Mouse (Mus musculus): ENCODE results near the gene Ktn1. TPM values are rescaled to one million over a fixed set of nuclear protein-coding genes. Genes with fewer than 3 reads are reported as not detected.

The Ktn1 gene
- total RNA-seq (2021): 10 to 100 TPM; 53.1 to 83.3 TPM
- long read RNA-seq, experiment 1, partial matches to known transcripts: 15 of 37 reads
- long read RNA-seq, experiment 1, other reads (novel, unspliced or antisense): 22 of 37 reads
- long read RNA-seq, experiment 2, partial matches to known transcripts: 1 of 40 reads
- long read RNA-seq, experiment 2, other reads (novel, unspliced or antisense): 39 of 40 reads

DNA sequence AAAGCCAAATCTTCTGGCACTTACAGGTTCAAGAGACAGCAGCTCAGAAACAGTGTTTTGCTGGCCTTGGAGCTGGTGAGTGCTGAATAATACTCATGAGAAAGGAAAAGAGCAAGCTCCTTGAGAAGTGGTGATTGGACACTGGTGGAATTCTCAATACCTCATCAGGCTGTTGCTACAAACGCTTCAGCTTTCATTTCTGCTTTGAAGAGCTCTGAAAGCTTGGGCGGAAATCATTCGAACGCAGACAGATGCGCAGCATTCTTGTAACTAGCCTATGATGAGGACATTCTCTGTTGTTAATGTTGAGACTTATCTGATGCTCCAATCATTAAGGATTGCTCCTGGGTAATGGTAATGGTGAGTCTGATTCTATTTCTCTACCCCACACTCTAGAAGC, at the start of gene Ktn1:
Gene Ktn1, plus strand, starts transcription at position 231 of the 400 bp plus-strand sequence.
- DNase-seq: no peak

DNA sequence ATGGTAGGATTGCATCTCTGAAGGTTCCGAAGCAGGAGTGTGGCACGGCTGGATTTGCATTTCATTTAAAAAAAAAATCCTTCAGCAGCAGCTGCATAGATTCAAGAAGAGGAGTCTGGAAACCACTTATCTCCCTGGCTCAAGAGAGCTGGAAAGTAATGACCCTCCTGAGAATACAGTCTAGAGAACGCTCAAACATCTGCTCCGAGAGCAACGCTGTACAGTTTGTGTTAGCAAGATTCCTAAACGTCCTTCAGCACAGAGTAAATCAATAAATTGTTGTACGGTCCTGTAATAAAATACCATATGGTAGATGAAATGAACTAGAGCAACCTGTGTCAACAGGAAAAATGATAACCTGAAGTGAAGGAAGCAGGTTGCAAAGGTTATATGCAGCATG, 35.0 kb upstream of the Ktn1 start:
- DNase-seq: no peak

DNA sequence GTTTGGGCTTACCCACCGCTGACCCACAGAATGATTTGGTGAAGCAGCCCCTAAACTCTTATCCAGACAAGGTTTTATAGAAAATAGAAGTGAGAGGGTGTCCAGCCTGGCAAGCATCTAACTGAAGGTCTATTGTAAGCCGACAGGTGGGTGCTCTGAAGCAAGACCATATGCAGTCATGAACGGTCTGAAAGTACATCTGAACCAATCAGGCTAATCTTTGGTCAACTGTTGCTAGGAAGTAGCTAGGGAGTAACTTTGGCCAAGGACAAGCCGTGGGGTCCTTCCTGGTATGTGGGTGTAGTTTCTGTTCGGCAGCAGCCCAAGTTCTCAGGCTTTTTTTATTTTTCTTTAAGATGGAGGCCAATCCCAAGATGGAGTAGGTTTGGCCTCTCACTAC, 29.4 kb upstream of the Ktn1 start:
- DNase-seq: no peak

DNA sequence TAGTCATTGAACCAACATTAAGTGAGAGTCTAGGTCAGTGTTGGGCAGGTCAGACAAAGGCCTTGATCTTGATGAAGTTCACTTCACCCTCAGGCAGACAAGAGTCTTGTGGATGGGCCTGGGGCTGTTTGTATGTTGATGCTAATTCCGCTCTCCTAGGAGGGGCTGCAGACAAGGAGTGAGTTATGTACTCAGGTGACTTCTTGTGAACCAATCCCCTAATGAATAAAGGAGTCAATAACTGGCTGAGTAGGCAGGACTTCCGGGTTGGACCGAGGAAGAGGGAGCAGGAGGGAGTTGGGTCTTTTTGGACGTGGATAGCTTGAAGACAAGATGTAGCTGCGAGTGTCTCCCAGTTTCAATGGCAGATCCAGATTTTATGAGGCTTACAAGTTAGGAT, 26.3 kb upstream of the Ktn1 start:
- DNase-seq: no peak

DNA sequence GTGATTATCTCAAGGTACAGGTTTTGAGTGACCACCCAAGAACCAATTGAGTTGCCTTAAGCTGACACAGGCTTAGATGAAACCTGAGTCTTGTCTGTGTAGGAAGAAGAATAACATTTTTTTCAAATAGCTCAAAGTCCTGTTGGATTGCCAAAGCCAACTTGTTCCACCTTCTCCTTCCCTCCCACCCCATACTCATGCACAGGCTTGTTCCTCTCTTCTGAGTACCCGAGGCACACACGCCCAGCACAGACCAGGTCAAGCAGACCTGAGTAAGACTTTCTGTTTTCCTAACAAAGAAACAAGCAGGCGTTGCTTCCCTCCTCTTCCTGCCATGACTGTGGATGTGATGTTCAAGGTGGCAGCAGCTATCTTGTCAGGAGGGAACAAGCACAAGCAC, 23.4 kb upstream of the Ktn1 start:
- no peak for DNase-seq

DNA sequence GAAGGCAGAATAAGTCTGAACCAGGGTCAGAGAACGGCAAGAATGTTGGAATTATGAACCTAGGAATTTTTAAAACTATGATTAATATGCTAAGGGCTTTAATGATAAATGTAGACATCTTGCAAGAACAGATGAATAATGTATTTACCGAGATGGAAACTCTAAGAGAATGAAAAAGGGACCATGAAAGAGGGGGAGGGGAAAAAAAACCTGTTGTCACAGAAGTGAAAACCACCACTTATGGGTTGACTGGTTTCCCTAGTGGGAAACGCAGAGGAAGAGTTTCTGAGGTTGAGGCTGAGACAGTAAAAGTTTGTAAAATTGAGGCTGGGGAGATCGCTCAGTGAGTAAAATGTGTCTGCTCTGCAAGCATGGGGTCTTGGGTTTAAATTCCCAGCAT, 22.1 kb upstream of the Ktn1 start:
- DNase-seq: no peak

DNA sequence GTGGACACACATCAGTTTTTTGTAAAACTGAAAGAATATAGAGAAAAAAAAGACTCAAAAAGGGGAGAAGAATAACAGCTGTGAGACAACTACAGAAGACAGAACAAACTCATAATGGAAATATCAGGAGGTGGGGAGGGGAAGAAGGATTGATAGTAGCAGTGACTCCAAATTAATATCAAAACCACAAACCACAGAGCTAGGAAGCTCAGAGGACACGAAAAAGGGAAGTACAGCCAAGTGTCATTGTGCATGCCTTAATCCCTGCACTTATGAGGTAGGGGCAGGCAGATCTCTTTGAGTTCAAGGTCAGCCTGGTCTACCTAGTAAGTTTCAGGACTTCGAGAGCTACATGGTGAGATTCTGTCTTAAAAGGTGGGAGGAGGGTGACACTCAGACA, 21.4 kb upstream of the Ktn1 start:
- no peak for DNase-seq

DNA sequence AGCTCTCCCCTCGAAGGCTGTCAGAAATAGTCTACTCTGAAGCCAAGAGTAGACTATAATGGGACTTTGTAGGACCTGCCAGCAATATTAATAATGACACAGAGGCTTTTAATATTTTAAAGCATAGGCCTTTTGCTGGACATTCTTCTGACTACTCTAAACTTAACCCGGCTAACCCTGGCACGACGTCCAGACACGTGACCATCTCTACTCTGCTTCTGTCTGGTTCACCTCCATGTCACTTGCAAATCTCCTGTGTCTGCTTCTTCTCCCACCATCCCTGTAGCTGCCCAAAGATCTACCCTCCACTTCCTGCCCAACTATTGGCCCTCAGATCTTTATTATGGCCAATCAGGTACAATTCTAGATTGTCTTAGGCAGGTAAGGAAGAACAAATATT, 20.9 kb upstream of the Ktn1 start:
- no peak for DNase-seq

DNA sequence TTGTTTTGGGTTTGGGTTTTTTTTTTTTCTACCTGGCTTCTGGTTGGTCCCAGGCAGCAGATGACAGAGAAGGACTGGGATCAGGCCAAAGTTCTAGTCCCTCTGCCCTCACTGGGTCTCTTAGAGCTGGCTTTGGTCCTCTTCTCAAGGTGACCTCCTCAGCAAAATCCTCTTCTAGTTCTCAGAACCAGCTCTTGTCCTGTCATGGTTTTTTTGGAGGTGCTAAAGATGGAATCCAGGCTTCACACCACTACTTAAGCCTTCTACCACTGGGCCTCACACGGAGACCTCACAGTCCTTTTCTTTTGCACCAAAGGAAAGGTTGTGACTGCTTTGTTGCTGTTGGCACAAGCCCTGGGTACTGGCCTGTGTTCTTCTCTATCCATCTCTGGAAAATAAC, 15.8 kb upstream of the Ktn1 start:
- DNase-seq: no peak

DNA sequence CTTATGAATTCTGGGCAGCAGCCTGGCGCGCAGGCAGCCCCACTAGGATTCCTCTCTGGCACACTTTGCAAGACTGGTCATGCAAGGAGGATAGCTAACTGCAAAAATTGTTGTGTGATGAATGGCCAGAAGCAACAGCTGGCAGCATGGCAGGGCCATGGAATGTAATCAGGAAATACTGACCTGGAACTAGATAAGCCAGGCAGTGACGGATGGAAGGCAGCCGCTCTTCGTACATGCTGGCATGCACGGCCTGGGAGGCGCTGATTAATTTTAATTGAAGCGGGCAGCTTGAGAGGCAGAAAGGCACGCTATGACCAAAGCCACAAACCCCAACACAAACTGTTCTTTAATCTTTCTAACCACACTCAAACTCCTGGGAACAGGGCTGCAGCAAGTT, 13.8 kb upstream of the Ktn1 start:
- DNase-seq: peak; percentile 41

DNA sequence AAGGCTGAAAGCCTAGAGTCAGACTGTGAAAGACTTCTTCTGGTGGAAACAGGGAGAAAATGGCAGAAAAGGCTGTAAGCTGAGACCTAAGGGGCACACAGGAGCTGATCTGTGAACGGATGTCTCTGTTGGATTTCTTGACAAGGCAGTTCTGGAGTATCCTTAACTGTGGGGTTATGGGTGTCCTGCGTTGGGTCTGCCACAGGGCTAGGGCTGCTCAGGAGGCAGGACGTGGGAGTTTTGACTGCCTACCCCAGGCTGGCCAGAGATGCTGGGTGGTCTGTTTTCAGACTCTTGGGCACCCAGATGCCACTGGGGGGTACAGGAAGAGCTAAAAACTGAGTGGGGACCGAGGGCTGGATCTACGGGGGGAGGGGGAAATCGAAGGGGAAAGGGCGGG, 13.4 kb upstream of the Ktn1 start:
- DNase-seq: no peak

DNA sequence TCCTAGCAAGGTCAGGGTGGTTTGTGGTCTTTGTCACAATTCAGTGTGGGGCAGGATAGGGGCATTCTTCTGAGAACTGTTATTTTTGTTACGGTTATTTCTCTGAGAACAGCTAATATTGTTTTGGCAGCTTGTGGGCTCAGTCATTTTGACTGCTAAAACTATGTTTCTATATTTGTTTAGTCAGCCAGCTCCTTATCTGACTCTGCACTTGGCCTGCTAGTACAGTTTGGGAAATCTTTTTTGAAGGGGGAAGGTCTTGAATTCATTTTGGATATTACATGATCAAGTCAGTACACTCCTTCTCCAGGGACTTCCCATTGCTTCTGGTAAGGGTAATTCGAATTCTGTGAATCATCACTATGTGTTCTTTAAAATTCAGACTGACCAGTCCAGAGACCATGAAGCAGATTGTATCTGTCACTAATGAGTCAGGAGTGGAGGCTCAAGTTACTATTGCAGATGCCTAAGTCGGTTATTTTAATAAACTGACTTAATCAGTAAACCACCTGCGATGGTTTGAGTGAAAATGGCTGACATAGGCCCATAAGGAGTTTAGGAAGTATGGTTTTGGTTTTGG, 9.8 kb upstream of the Ktn1 start:
- no peak for DNase-seq

DNA sequence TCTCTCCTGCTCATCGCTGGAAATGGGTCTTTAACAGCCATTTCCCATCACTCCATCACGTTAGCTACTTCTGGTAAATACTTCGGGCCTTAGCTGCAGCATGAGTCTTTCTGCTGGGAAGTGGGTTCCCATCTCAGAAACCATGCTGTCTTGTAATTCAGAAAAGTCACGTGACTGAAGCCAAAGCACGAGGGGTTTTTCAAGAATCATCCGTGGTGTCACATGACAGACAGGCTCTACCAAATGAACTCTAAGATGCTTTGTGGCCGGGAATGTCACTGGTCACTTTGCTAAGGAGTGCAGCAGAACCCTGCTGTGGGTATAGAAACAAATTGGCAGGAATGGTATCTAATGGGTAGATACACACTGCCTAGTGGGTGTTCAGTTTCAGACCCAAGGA, 2.6 kb upstream of the Ktn1 start:
- no peak for DNase-seq

DNA sequence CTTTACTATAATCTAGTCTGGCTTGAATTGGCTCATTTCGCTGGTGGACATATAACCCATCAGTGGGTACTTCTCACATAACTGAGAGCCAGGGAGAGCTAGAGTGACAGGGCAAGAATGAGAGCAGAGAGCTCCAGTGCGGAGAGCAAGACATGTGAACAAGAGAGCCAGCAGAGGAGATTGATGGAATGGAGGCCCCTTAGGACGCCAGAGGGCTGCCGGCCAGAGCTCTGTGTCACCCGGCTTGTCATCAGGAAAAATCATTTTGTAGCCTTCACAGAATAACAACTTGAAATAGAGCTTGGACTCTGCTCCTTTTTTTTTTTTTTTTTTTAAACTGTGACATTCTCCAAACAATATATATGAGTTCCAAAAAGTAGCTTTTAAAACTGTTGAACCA, 2.0 kb upstream of the Ktn1 start:
- peak; percentile 36 for DNase-seq

DNA sequence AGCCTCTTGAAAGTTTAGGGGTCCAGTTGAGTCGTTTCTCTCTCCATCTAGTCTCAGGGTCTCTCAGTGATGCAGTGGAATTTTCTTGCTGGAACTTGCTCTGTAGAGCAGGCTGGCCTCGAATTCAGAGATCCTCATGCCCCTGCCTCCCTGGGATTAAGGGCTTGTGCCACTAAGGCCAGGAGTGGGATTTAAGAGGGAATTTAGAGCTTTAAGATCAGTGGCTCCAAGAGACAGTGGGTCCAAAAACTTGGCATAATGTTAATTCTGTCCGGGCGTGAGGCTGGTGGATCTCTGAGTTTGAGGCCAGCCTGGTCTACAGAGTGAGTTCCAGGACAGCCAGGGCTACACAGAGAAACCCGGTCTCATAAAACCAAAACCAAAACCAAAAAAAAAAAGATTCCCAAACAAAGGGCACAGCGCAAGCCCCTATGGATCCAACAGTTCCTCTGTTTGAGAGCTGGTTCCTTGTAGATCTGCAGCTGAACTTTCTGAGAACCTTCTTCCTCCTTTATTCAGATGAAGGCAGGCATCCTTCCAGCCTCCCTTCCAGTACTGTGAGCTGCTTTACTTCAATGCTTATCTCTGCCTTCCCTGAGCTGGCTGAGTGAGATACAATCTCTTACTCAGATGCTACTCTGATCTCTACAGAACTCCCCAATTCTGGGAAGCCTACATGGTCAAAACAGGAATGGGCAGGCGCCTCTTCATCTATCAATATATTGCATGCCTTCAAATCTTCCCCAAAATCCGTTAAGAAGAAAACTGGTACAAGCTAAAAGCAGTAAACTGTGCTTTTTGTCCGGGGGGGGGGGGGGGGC, 1.3 kb upstream of the Ktn1 start:
- no peak for DNase-seq

DNA sequence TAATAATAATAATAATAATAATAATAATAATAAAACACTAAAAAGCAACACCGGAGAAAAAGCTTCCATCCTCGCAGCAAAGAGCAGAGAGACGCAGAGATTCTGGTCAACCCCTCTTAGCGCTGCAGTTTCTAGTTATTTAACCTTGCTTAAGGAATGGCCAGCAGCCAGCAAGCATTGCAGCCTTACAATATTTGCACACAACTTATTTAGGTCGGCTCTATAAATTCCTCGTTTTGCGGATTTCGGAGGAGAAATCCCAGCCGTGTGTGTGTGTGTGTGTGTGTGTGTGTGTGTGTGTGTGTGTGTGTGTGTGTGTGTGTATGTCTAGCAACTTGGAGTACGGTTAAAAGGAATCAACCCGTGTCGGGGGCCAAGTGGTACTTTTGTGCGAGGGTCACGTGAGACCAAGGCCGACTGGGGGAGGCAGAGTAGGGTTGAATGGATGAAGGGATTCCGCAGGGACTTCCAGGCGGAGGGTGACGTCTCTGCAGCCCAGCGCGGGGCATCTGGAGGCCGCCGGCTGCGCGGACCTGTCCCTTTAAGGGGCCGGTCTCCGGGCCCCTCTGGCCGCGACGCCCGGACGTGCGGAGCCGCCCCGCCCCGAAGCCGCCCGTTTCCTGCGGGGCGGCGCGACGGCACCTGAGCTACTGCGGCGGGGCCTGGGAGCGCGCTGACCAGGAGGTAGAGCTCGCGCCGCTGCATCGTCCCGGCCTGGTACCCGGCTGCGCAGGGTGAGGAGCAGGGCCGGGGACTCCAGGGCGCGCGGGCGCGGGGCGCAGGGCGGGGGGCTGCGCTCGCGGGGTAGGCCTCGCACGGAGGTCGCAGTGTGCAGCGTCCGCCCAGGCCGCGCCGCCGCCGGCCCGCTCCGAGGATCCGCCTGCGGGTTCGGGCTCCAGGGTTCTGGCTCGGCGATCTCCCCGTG, 720 bp downstream of the Ktn1 start:
- DNase-seq: peak; percentile 91

DNA sequence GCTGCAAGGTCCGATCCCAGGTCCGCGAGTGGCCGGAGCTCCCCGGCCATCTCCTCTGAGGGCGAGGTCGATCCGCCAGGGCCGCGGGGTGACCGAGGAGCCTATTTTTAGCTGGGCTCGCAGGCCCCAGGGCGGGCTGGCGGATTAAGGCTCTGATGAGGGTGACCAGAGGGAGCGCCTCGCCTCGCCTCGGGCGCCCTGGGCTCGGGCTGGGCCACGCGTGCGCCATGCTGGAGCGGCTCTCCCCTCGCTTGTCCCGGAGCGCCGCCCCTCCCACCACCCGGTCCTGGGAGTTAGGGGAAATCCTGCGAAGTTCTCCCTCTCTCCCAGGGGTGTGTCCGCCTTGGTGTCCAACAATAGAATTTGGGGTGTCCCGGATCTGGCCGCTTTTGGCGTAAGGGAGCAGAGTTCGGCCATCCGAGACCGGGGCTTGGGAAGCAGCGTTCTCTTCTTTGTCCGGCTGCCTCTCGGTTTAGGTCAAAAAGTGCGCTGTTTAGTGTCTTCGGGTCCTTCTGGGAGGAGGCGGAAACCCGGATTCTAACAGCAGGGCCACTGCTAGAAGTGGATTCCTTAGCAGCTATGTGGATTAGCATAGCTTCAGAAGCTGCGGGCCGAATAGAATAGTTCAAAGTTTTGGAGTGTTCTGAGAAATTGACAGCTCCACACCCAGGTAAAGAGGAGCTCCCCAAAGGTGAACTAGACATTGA, 1.5 kb downstream of the Ktn1 start:
- DNase-seq: peak; percentile 74

DNA sequence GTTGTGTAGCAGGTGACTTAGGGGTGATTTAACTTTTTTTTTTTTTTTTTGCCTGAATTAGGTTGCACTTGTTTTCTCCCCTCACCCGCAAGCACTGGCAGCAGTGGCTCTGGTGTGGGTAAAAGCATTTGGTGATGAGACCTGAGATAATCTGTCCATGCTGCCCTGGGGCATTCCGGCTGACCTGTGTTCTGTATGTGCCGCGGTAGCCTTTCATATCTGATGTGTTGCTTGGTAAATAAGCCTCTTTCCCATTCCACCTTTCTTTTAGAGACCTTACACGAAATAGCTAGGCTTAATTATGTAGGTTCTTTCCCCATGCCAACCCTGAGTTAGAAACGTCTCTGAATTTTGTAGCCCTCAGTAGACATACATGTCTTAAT, 2.1 kb downstream of the Ktn1 start:
- no peak for DNase-seq

DNA sequence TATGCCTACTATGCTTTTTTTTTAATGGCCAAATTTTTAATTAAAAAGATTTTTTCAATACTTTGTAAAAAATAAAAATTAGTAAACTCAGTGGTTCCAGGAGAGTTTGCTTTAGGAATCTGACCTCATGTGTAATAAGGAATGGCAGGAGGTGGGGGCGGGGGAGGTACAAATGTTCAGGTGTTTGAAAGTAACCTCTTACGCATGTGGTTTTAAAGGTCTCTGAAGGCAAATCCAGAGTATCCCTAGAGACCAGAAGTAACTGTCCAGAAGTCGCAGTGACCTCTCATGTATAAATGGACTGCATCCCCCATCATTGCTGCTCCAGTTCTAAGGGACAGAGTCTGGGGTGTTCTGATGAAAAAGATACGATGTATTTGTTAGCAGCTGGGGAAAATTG, 3.0 kb downstream of the Ktn1 start:
- DNase-seq: no peak

DNA sequence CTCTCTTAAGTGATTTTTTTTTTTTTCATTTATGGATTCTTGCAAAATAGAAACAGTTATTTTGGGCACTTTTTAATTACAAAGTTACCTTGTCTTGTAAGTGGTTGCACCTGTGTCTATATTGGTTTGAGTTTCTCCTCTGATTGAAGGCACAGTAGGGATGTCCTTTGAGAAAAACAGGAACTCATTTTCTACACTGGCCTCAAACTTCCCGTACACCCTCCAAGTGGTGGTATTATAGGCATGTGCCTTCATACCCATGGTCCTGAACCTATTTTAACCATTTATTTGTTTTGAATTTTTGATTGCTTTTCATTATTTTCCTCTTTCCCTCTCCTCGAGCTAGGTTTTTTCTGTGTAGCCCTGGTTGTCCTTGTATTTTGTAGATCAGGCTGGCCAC, 7.2 kb downstream of the Ktn1 start:
- no peak for DNase-seq

DNA sequence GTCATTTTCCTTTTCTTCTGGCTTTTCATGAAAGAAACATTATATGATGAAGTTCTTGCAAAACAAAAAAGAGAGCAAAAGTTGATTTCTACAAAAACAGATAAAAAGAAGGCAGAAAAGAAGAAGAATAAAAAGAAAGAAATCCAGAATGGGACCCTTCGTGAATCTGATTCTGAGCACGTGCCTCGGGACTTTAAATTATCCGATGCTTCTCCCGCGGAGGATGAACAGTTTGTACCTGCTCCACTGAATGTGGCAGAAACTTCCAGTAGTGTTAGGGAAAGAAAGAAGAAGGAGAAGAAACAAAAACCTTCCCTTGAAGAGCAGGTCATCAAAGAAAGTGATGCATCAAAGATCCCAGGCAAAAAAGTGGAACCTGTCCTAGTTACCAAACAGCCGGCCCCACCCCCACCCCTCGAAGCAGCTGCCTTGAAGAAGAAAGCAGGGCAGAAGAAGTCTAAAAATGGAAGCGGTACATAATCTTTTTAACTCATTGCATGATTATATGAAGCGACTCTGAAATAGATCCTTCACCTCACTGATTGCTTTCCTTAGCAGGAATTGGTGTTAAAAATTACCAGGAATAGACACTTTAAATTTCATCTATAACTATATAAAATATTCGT, 15.7 kb downstream of the Ktn1 start:
- no peak for DNase-seq

DNA sequence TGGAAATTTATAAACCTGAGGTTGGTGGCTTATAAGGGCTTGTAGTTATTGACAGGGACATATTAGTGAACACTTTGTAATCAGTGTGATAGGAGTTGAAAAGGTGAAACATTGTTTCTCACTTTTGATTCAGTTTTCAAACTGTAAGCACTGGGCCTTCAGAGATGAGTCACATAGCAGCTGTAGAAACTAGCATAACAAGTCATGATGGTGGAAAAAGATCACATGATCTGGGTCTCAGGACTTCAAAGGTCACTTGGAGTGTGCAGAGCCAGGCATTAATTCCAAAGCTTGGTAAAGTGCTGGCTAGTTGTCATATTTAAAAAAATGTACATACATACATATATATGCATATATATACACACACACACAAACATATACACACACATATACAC, 16.2 kb downstream of the Ktn1 start:
- no peak for DNase-seq

Data from adrenal gland, postnatal 10 days (tissue).